Mouse (Mus musculus): ENCODE data around the gene Abcb5.
"Not testable (repeated sequence)": the region's sequence is repeated elsewhere in the genome, so short reads cannot be mapped to it uniquely, and the experiment has no call there.

Abcb5 gene

DNA sequence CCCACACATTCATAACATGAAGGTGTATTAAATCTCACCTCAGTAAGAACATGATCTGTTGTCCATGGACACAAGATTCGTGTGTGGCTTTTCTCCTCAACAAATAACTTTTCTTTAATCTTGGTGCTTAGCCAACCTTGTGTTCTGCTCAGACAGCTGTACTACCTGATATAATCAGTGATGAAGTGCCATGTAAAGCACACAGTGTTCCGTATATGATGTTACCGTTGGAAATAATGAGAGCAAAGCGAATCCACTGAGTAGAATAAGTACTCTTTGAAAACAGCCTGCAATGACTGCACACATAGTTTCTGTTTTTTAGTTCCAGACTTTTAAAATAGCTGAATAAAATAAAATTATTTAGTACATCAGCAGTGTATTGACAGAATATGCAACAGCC is at the start of gene Abcb5:
TSS of gene Abcb5 (minus strand) at position 101 of the 400 bp plus-strand sequence.
- DNase-seq = no peak

DNA sequence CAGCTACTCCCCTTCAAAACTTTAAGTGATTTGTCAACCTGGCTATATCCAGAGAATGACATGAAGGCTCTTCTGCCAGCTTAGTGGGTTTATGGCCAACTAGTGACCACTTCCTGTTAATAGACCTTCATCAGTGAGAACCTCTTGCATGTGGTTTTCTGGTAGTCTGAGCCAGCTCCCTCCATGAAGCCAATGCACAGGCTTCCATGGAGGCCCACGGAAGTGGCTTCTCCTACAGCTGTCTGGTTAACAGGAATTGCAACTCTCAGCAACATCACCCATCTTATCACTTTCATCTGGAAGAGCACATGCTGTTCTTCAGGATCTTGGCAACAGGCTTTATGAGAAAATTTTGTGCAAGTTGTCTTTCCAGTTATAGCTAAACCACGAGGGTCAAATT is 33.0 kb upstream of the Abcb5 start:
- DNase-seq = no peak

DNA sequence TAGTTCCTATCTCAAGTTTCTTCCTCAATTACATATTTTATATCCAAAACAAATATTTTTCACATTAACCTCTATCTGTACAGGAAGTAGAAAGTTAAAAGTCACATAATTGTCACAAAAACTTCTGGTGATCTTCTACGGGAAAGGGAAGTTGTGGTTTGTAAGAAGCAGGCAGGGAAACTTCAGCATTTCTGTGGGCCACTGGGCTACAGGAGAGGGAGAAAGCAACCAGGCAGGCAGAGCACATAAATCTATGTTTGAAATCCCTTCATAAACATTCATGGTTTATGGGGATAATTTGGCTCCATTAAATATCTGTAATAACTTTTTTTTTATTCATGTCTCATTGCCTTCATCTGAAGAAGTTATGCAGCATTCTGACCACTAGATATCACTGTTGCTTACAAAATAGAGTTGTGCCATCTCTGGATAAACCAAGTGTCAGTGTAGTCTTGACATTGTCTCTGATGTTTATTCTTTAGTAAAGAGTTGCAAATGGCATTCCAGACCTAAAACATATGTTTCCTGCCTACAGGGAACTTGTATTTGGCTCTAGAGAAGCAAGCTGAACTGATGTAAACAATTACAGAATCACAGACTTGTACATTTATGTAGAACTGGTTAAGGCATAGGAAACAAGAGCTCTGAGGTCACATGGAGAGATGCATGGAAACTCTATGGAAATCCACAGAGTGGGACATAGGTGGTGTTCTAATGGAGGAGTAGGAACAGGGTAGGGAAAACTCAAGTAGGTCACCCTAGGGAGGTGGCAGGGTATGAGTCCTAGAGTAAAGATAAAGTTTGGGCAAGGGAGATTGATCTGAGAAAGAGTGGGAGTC is 28.3 kb upstream of the Abcb5 start:
- DNase-seq = no peak

DNA sequence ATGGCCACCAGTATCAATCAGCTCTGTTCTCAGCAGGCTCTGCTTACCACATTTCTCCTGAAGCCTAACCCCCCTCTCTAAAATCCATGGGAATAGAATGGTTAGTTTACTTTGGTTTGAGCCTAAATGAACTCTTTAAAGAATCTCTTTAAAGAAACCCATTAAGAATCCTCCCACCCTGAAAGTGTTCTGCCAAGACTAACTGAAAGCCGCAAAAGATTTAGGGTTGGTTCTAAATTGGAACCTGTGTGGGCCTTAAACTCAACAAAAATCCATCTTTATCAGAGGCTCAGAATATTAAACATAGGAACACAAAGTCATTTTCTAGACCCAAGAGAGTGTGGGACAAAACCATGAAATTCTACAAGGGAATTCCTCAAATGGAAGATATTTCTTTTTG is 18.6 kb upstream of the Abcb5 start:
- DNase-seq = no peak

DNA sequence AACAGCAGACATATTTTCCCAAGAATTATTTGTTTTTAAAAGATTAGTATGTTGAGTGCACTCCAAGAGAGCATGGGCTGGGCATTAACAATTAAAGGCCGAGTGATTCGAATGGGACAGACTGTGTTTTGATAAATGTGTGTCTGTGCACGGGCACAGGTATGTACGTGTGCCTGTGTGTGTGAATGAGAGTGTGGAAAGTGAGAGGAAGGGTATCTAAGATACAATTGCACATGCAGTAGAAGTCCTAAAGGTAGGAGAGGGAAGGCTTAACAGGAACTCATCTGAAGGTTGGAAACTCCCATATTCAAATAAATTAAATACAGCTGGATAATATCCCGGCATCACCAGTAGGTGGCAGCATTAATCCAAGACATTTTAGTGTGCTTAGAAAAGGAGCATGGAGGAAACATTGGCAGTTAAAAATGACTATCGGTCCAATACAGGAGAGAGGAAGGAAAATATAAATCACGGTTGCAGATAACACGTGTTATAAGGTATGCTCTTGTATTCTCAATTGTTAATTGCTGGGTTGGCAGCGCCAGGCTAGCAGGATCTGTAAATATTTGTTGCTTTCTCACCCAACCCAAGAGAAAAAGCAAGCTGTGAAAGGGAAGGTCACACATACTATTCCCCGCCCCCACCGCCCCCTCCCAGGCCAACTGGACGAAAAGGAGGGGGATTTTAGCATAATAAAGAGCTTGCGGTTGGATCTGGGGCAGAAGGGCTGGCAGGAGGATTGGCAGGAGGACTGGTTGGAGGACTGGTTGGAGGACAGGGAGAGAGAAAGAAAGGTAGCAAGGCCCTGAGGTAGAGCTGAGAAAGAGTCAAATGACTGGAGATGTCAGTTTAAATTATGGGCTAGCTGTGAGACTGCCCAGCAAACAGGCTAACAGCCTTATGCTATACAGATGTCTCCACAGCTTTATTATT is 35.6 kb downstream of the Abcb5 start:
- peak; percentile 49 for DNase-seq

DNA sequence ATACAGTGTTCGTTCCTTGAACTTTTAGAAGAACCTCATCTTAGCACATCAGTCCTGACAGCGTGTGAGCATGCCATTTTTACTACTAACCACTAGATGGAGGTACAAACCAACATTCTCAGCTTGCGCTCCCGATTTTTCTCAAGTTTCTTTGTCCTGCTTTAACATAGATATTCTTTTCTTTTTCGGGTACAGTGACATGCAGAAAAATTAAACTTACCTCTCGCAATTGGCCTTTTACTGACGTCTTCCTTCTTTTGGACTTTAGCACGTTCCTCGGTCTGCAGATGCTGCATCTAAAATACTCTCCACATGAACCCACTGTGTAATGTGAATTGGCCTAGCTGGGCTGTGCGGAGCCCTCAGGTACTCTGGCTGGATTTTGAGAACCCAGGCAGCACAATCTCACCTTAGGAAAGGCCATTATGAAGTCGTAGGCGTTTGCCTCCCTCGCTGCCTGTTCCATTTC is 39.4 kb downstream of the Abcb5 start:
- peak; percentile 8 for DNase-seq

DNA sequence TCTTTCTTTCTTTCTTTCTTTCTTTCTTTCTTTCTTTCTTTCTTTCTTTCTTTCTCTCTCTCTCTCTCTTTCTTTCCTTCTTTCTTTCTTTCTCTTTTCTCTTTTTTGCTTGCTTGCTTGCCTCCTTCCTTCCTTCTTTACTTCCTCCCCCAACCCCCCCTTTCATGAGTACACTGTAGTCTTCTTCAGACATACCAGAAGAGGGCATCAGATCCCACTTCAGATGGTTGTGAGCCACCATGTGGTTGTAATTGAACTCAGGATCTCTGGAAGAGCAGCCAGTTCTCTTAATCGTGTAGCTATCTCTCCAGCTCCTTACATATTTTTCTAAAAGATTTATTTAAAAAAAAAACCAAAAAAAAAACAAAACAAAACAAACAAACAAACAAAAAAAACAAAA is 42.3 kb downstream of the Abcb5 start:
- DNase-seq = not testable (repeated sequence)

DNA sequence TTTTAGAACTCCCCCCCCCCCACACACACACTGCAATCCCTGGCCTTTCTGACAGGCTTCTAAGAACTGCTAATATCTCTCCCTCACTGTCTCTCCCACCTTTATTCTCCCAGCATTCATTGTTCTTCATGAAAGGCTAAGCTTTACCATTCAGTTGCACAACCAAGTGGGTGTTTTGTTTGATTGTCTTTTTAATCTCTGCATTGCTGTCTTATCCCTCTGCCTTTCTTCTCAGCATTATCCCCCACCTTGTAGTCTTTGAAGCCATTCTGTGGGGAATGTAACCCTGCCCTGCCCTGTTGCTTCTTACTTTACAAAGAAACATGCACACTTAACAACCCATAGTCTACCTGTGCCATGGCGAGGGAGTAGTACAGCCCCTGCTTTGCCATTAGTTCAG is 48.5 kb downstream of the Abcb5 start:
- no peak for DNase-seq

DNA sequence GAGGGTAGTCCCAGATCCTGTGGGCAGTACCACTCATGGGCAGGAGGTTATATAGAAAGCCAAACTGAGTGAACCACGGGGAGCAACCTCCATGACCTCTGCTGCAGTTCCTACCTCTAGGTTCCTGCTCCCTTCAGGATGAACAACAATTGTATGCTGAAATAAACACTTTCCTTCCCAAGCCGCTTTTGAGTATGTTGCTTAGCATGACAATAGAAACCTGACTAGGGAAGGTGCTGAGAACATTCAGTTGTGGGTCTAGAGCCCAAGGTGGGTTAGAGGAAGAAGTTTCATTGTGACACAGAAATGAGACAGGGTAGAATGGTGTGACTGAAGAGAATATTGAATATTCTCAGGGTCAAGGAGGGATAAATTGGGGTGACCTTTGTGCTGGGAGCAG is 55.9 kb downstream of the Abcb5 start:
- no peak for DNase-seq

DNA sequence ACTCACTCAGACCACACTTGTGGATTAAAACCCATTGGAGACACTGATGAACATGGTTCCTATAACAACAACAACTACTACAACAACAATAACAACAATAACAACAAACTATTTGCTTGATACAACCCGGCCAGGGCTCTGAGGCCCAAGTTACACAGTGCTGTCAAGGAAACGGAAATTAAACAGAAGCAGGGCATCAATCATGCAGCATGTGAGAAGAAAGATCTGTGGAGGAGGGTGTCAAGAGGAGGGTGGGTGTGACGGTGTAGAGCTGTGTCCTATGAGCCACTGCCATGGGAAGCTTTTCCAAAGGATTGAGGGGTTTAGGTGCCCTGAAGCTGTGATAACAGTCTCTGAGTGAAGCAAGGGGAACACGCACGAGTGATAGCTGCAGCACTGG is 64.0 kb downstream of the Abcb5 start:
- no peak for DNase-seq

DNA sequence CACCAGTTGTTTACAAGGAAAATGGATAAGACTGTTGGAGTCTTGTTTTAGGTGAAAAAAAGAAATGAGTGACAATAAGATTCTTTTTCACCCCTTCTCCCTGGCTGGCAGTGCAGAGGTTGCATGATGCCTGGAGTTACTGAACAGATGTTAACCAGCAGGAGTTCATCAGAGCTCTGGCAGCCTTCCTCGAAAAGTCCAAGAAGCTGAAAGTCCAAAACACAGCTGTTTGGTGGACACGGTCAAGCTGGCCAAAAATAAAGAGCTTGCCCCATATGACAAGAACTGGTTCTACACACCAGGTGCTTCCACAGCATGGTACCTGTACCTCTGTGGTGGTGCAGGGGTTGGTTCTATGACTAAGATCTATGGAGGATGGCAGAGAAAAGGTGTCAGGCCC is 78.3 kb downstream of the Abcb5 start:
- no peak for DNase-seq

DNA sequence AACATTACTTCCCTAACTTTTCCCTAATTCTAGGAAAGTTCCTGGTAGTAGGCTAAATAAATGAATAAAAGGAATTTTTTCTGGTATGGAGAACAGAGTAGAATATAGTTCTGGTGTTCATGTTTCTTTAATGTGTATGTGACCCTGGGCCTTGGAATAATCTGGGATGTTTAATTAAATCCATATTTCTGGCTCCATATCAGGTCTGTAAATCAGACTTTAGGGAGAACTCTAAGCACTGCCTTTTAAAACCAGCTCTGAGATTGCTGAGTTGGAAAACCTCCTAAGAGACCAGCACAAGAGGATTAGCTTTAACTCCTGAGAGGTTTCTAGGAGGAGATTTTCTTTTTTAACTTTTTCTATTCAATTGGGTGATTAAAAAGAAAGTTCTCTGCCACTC is 83.4 kb downstream of the Abcb5 start:
- DNase-seq = no peak

DNA sequence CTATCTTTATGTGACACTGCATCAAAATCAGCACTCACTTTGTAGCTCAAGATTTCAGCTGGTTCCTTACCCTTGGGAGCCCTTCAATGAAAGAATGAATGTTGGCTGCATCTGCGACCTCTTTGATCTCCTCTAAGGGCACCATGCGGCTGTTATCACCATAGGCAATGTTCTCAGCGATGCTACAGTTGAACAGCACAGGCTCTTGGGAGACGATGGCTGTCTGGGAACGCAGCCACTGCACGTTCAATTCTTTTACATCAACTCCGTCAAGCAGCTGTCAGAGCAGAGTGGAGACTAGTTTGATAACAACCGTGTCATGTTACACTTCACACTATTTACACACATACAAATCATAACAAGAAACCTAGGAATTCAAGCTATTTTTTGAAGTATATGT is 93.5 kb downstream of the Abcb5 start:
- DNase-seq = no peak

DNA sequence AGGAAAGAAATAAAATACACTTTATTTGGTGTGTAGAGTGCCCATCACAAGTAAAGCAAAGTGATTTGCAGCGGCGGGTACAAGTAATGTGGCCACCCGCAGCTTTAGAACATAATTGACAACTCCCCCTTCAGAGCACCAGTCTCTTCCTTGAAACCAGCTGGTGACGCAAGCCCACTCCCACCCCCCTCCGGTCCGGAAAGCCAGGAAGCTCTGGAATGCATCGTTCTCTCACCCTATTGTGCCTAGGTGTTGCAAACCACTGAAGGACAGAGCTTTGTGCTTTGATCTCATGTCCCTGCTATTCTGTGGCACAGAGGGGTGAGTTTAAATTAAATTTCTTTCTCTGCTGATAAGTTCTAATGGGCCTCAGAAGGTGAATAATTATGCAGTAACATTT is 110.1 kb downstream of the Abcb5 start:
- no peak for DNase-seq

DNA sequence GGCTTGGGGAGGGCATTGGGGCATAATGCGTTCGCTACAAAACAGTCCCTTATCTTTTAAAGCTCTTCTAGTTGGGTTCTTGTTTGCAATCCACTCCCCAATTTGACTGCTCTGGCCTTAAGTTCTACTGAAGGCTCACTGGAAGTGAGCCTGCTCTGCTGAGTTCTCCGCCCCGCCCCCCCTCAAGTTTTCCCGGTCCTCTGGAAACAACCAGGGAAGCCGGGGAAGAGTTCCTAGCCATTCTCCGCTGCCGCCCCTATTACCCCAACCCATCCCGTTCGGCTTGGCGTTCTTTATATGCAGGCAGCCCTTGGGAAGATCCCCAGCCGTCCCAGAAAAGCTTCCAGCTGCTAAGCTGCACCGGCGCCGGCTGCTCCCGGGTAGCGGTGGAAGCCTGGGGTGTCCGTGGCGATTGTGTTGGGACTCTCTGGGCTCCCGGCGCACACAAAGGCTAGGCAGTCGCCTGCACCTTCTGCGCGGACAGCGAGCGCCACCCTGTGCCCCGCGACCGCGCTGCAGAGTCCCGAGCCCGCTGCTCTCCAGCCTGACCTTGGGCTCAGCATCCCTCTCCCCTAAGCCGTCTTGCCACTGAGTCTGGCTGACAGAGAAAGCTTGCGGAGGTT is 111.3 kb downstream of the Abcb5 start:
- DNase-seq = no peak

DNA sequence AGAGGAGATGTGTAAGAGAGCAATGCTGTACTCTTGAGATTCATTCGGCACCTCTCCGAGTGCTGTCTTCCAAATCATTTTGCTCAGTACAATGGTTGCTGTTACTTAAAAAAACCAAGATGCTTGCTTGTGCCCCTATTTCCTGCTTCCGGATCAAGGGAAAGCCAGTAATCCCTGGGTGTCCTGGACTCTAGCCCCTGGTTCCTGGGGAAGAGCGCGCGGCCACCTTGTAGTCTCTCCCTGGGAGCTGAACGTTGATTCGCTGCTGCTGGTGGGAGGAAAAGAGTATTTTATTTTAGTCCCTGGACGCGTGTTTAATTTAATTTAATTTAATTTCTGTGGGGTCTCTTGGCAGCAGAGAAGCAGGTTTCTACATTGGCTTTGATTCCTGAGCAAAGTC is 111.8 kb downstream of the Abcb5 start:
- DNase-seq = no peak

DNA sequence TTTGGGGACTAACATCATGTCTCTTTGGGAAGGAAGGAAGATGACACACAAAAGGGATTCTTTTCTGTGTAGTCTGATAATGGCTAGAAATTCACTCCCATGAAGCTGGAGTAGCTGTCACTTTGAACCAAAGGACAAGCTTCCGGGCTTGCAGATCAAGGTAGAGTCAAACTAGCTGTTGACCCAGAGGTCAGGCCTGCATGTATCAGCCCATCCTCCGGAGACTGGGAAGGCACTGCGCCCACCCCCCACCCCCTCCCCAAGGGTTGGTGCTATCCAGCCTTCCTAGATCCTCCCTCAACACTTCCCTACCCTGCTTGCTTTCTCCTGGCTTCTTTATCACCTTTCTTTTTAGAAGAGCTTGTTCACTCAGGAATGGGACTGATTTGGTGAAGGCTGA is 112.9 kb downstream of the Abcb5 start:
- no peak for DNase-seq

DNA sequence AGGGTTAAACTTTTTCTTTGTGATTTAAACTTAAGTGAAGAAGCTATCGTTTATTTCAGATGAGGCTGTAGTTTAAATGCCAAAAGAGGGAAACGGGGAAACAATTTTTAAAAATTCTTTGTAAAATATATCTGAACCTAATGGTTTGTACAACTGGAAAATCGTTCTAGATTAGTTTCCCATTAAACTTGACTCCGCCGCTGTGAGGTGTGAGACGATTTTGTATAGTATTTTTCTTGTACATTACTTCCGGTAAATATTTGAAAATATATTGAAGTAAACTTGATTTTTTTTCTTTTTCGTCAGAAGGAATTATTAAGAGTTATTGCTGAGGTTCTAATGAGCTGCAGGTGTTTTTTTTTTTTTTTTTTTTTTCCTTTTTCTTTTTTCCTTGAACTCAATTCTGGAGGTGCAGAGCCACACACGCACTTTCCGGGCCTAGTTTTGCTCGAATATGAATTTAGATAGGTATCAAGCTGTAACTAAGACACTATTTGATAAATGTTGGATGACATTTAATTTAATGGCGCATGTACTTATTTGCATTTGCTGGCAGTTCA is 115.3 kb downstream of the Abcb5 start:
- DNase-seq = no peak

DNA sequence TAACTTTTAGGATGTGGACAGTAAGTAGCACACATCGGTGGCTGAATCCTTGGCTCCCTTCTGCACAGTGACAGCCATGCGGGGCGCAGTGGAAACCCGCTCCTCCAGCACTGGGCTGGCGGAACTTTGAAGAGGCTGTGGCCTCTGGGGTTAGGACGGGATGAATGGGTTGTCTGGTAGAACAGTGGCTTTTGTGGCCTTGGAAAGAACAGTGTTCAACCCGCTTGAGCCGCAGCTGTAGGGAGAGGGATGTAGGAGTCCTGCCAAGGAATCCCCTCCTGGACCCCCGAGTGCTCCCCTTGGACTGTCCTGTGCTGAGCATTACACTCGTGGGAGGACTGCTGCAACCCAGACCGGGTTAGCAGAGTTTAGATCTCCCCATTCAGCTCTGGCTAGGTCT is 116.2 kb downstream of the Abcb5 start:
- no peak for DNase-seq

DNA sequence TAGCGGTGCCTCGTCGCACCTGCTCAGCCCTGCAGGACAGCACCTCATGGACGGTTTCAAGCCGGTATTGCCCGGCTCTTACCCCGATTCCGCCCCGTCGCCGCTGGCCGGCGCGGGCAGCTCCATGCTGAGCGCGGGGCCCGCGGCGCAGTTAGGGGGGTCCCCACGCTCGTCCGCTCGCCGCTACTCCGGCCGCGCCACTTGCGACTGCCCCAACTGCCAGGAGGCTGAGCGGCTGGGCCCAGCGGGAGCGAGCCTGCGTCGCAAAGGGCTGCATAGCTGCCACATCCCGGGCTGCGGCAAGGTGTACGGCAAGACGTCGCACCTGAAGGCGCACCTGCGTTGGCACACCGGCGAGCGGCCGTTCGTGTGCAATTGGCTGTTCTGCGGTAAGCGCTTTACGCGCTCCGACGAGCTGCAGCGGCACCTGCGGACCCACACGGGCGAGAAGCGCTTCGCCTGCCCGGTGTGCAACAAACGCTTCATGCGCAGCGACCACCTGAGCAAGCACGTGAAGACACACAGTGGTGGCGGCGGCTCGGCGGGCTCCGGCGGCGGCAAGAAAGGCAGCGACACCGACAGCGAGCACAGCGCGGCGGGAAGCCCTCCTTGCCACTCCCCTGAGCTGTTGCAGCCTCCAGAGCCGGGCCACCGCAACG is 116.9 kb downstream of the Abcb5 start:
- DNase-seq = no peak

DNA sequence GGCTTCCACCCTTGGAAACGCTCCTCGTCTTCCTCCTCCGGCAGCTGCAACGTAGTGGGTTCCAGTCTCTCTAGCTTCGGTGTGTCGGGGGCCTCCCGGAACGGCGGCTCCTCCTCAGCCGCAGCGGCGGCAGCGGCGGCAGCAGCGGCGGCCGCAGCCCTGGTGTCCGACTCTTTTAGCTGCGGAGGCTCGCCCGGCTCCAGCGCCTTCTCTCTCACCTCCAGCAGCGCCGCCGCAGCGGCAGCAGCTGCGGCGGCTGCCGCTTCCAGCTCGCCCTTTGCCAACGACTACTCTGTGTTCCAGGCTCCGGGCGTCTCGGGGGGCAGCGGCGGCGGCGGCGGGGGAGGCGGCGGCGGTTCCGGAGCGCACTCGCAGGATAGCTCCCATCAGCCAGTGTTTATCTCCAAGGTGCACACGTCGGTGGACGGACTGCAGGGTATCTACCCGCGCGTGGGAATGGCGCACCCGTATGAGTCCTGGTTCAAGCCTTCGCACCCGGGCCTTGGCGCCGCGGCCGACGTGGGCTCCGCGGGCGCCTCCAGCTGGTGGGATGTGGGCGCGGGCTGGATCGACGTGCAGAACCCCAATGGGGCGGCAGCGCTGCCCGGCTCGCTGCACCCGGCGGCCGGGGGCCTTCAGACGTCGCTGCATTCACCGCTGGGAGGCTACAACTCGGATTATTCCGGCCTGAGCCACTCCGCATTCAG is 117.6 kb downstream of the Abcb5 start:
- DNase-seq = no peak

All from layer of hippocampus, adult 9-11 months (tissue).